25 mouse cellular contexts compared by ENCODE assay signal in genomic region chr10:67505248-67505647, GRCm38 (mm10). TPM values are rescaled to one million over a fixed set of nuclear protein-coding genes. Genes with fewer than 3 reads are reported as not detected.
A peak's percentile ranks its signal among the peaks of the same experiment; 100 is the strongest.
DNase-seq lines count a peak whose midpoint lies in the region; ATAC-seq lines count a peak whose summit lies in the region.
"Had no signal": no experiment of that assay in that cellular context is flagged by ENCODE, and none has a peak within 500 bp of the region (broad histone marks: within the 10 kb centered on the region; RNA-seq: fewer than 3 reads in every experiment).

No protein-coding gene starts in this region.

- H3K27me3 ChIP-seq in kidney, embryonic 15.5 days = no peaks in the 10 kb centered on the region
- H3K27me3 ChIP-seq: embryonic facial prominence, embryonic 13.5 days; embryonic facial prominence, embryonic 15.5 days; forebrain, embryonic 12.5 days had no signal

- H3K9ac ChIP-seq in kidney, embryonic 15.5 days = no peak overlapping the region
- H3K9ac ChIP-seq: embryonic facial prominence, embryonic 13.5 days; embryonic facial prominence, embryonic 15.5 days; forebrain, embryonic 12.5 days had no signal

- H3K9me3 ChIP-seq in kidney, embryonic 15.5 days (replicated peaks) = 0 out of 2 replicates have a peak, but pooled peaks cover 3% of the 10 kb centered on the region
- H3K9me3 ChIP-seq: embryonic facial prominence, embryonic 13.5 days; embryonic facial prominence, embryonic 15.5 days; forebrain, embryonic 10.5 days; forebrain, embryonic 12.5 days; G1E had no signal

- H3K4me1 ChIP-seq in kidney, embryonic 15.5 days = peaks cover 8% of the 10 kb centered on the region; the same call in 1 of the 2 replicates
- H3K4me1 ChIP-seq: embryonic facial prominence, embryonic 13.5 days; embryonic facial prominence, embryonic 15.5 days; forebrain, embryonic 12.5 days had no signal

- no peak overlapping the region for H3K27ac ChIP-seq in kidney, embryonic 15.5 days
- H3K27ac ChIP-seq: embryonic facial prominence, embryonic 13.5 days; embryonic facial prominence, embryonic 15.5 days; forebrain, embryonic 10.5 days; forebrain, embryonic 12.5 days had no signal

- H3K36me3 ChIP-seq in kidney, embryonic 15.5 days = no peaks in the 10 kb centered on the region
- H3K36me3 ChIP-seq: embryonic facial prominence, embryonic 13.5 days; embryonic facial prominence, embryonic 15.5 days; forebrain, embryonic 10.5 days; forebrain, embryonic 12.5 days; G1E had no signal

- DNase-seq in CD4-positive helper T cell, adult 2 months (ENCODE audit: low read depth, low spot score) = peak; percentile 18
- no peak for DNase-seq in layer of hippocampus, adult 9-10 months (ENCODE audit: low spot score)
- no peak for DNase-seq in heart, adult 18-20 months
- DNase-seq: adrenal gland, adult 8-10 months; adrenal gland, postnatal 14 days; B cell, adult 2 months; cerebellum, adult 11 months; cerebellum, adult 18-20 months; cerebellum, adult 8-10 months; cerebellum, adult 9-11 months; cerebellum, postnatal 14 days; cerebellum, postnatal 36 days; embryo, embryonic 11 days had no signal

- no peak overlapping the region for H3K4me2 ChIP-seq in kidney, embryonic 15.5 days
- H3K4me2 ChIP-seq: embryonic facial prominence, embryonic 13.5 days; embryonic facial prominence, embryonic 15.5 days; forebrain, embryonic 12.5 days had no signal

- no peak overlapping the region for H3K4me3 ChIP-seq in kidney, embryonic 15.5 days (replicated peaks)
- H3K4me3 ChIP-seq: embryonic facial prominence, embryonic 13.5 days; embryonic facial prominence, embryonic 15.5 days; erythroblast, embryonic 14.5 days; forebrain, embryonic 10.5 days; forebrain, embryonic 12.5 days had no signal

- WGBS in kidney, embryonic 15.5 days = 69% methylated on average over 3 of the region's 3 CpGs

- peak; percentile 26 for ATAC-seq in CD4-positive, CD25-positive, alpha-beta regulatory T cell, adult 4 months
- peak; percentile 26 for ATAC-seq in activated CD4-positive, CD25-positive, alpha-beta regulatory T cell, adult 4 months
- ATAC-seq in inflammation-experienced regulatory T-cells, adult 6 months = peak; percentile 36
- ATAC-seq in kidney, embryonic 15.5 days (replicated peaks; ENCODE audit: low FRiP score) = no peak
- ATAC-seq: forebrain, embryonic 14.5 days; forebrain, embryonic 16.5 days had no signal

RNA-seq across cellular contexts. Expression of gene Egr2, which starts 30.0 kb away (rescaled TPM):
- polyA plus RNA-seq in CD4-positive, CD25-positive, alpha-beta regulatory T cell, adult 4 months (2017; shearing (Covaris generic)) = 10 to 100 TPM; 49.2 to 69.1 TPM
- polyA plus RNA-seq in activated CD4-positive, CD25-positive, alpha-beta regulatory T cell, adult 4 months (2017; shearing (Covaris generic)) = 10 to 100 TPM; 42.3 to 58.3 TPM
- 10 to 100 TPM; 68.5 to 69.3 (median 68.8) TPM for polyA plus RNA-seq in inflammation-experienced regulatory T-cells, adult 6 months (2017; shearing (Covaris generic))
- 0.52 and 1.1 TPM in 2 replicates for polyA plus RNA-seq in kidney, embryonic 15.5 days (2015; fragmentation: Nextera tagmentation; extraction: Ambion mirVana)
- under 1 TPM; 0.75 to 0.92 TPM for total RNA-seq in heart, adult 18-20 months (2021)
- polyA plus RNA-seq: erythroblast, embryonic 14.5 days; forebrain, embryonic 10.5 days had no signal

RNA-seq across cellular contexts. Expression of gene Ado, which starts 43.5 kb away (rescaled TPM):
- 10 to 100 TPM; 46.6 to 51.0 TPM for polyA plus RNA-seq in CD4-positive, CD25-positive, alpha-beta regulatory T cell, adult 4 months (2017; shearing (Covaris generic))
- polyA plus RNA-seq in activated CD4-positive, CD25-positive, alpha-beta regulatory T cell, adult 4 months (2017; shearing (Covaris generic)) = 10 to 100 TPM; 40.3 to 43.7 TPM
- 10 to 100 TPM; 40.3 to 50.4 (median 42.4) TPM for polyA plus RNA-seq in inflammation-experienced regulatory T-cells, adult 6 months (2017; shearing (Covaris generic))
- 70.1 and 72.4 TPM in 2 replicates for polyA plus RNA-seq in kidney, embryonic 15.5 days (2015; fragmentation: Nextera tagmentation; extraction: Ambion mirVana)
- 10 to 100 TPM; 16.0 to 18.3 TPM for total RNA-seq in heart, adult 18-20 months (2021)

Comparison
In these comparisons a context has a peak if more than half of its experiments do, and no peak if none do; other contexts are left out.
1. RNA of gene Egr2, which starts 30.0 kb away (polyA plus RNA-seq): 49.2 to 69.1 TPM in CD4-positive, CD25-positive, alpha-beta regulatory T cell, adult 4 months, 68.5 to 69.3 TPM in inflammation-experienced regulatory T-cells, adult 6 months and 42.3 to 58.3 TPM in activated CD4-positive, CD25-positive, alpha-beta regulatory T cell, adult 4 months; 0.52 to 1.1 TPM in kidney, embryonic 15.5 days; every median in the first group is over 10 times any median in the second.